Mouse (Mus musculus) embryonic fibroblast, embryonic 13.5 days (primary cell): ENCODE measurements around the gene Cass4. TPM values are rescaled to one million over a fixed set of nuclear protein-coding genes. Genes with fewer than 3 reads are reported as not detected.

ENCODE experiments used
- H3K27ac ChIP-seq: 2 replicates; pipeline ENCODE4 v1.5.1; 2012; ENCODE audit warnings: low read length, control low read depth, inconsistent platforms; ENCODE audit not compliant: insufficient read depth
- H3K4me1 ChIP-seq: 2 replicates; pipeline ENCODE4 v1.6.1; 2011; ENCODE audit warnings: low read length; ENCODE audit not compliant: control insufficient read depth, insufficient read depth
- H3K4me3 ChIP-seq: 2 replicates; pipeline ENCODE4 v1.5.1; 2011; ENCODE audit warnings: mild to moderate bottlenecking, control low read depth, low read length; ENCODE audit not compliant: insufficient read depth
- CTCF ChIP-seq: IDR thresholded peaks from 2 replicates; pipeline ENCODE4 v1.5.1; 2011; ENCODE audit warnings: mild to moderate bottlenecking, control low read depth, low read length, moderate library complexity, borderline replicate concordance; ENCODE audit not compliant: insufficient read depth
- POLR2A ChIP-seq: IDR thresholded peaks from 2 replicates; pipeline ENCODE4 v1.6.1; 2011; ENCODE audit warnings: low read depth, mild to moderate bottlenecking, control low read depth, low read length, moderate library complexity
- polyA plus RNA-seq: library from polyadenylated mRNA; stranded (reverse); fragments of >200 nt; gene quantifications from 2 replicates; pipeline ENCODE4 v1.2.4, GENCODE M21; 2011; ENCODE audit warnings: low read depth; ENCODE audit not compliant: missing spikeins, insufficient read length

The Cass4 gene
- 1.3 and 1.8 TPM in 2 replicates for polyA plus RNA-seq

GRCm38 (mm10) chr2:172393391-172394051, at the start of gene Cass4:
Gene Cass4, plus strand, starts transcription at chr2:172393794.
- Histone ChIP-seq H3K4me1 (0 out of 2 replicates have a peak, but pooled peaks cover 3% of the 10 kb centered on the region), H3K27ac (no peak within 1 kb of the TSS)

GRCm38 (mm10) chr2:172344669-172345068, 48.9 kb upstream of the Cass4 start:
- H3K4me3 ChIP-seq: no peak overlapping the region
- TF ChIP-seq CTCF (no peak), POLR2A (no peak)
- no peaks in the 10 kb centered on the region for H3K4me1 ChIP-seq
- H3K27ac ChIP-seq: peak overlapping the region; percentile 56

More at GRCm38 (mm10) chr2:172393391-172394051, at the start of gene Cass4:
- H3K4me3 ChIP-seq: no peak within 1 kb of the TSS
- TF ChIP-seq CTCF: no peak
- TF ChIP-seq POLR2A: no peak

GRCm38 (mm10) chr2:172345258-172345738, 48.3 kb upstream of the Cass4 start, which contains the start of gene Fam210b:
Gene Fam210b, plus strand, starts transcription at chr2:172345565.
- TF ChIP-seq POLR2A: peak; percentile 87
- no peak for TF ChIP-seq CTCF
- Histone ChIP-seq H3K4me1 (no peaks in the 10 kb centered on the region), H3K27ac (peak within 1 kb of the TSS; percentile 56), H3K4me3 (peak within 1 kb of the TSS; percentile 65)

GRCm38 (mm10) chr2:172346034-172346929, 47.3 kb upstream of the Cass4 start:
- H3K4me3 ChIP-seq: peak overlapping the region; percentile 65
- H3K4me1 ChIP-seq: no peaks in the 10 kb centered on the region
- no peak for TF ChIP-seq CTCF
- TF ChIP-seq POLR2A: no peak
- H3K27ac ChIP-seq: no peak overlapping the region

- H3K4me1 ChIP-seq: no peaks in the 10 kb centered on the region
- TF ChIP-seq CTCF (no peak), POLR2A (no peak)
- H3K4me3 ChIP-seq: no peak overlapping the region
- H3K27ac ChIP-seq: no peak overlapping the region
These were observed 46.5 kb upstream of the Cass4 start for GRCm38 (mm10) chr2:172346933-172347611.

- no peak overlapping the region for H3K27ac ChIP-seq
These were observed 45.2 kb upstream of the Cass4 start for GRCm38 (mm10) chr2:172348297-172348950.

GRCm38 (mm10) chr2:172349776-172350175, 43.8 kb upstream of the Cass4 start:
- no peaks in the 10 kb centered on the region for H3K4me1 ChIP-seq
- TF ChIP-seq POLR2A (no peak), CTCF (no peak)
- H3K27ac ChIP-seq: no peak overlapping the region
- no peak overlapping the region for H3K4me3 ChIP-seq

More at GRCm38 (mm10) chr2:172348297-172348950, 45.2 kb upstream of the Cass4 start:
- H3K4me3 ChIP-seq: no peak overlapping the region
- no peaks in the 10 kb centered on the region for H3K4me1 ChIP-seq
- no peak for TF ChIP-seq POLR2A
- no peak for TF ChIP-seq CTCF

GRCm38 (mm10) chr2:172350773-172351172, 42.8 kb upstream of the Cass4 start:
- H3K27ac ChIP-seq: no peak overlapping the region
- no peak for TF ChIP-seq CTCF
- no peak for TF ChIP-seq POLR2A
- no peak overlapping the region for H3K4me3 ChIP-seq
- no peaks in the 10 kb centered on the region for H3K4me1 ChIP-seq

GRCm38 (mm10) chr2:172353218-172353617, 40.4 kb upstream of the Cass4 start:
- Histone ChIP-seq H3K4me3 (no peak overlapping the region), H3K4me1 (no peaks in the 10 kb centered on the region), H3K27ac (no peak overlapping the region)
- TF ChIP-seq POLR2A: no peak
- no peak for TF ChIP-seq CTCF
